In the genomic region with DNA sequence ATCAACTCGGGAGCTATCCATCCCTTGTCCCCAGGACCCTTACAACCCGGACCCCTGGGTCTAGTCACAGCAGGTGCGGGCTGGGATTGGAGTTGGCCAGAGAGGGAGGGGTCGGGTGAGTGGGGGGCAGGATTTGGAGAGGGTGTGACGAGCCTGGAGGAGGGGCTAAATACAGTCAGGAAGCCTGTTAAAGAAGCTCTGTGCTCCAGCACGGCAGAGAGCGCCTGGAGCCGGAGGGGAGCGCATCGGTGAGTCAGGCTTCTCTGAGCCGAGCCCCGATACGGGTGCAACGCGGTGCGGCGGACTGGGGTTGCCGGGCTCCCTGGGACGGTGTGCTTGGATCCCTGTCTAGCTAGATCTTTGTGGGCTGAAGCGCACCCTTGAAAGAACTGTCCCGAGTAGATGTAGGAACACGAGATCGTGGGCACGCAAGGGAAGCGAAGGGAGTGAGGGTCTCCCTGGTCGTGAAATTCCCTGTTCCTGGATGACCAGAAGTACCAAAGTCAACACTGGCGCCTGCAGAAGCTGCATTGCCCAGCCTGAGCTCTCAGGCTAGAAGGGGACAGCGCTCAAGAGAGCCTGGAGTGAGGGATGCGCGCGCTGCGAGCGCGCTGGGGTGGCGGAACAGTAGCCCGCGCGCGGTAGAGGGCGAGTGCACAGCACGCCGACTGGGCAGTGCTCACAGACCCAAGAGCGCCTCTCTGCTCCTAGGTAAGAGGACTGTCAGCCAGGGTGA, we compare ENCODE assay signal across 9 mouse cellular contexts. TPM values are rescaled to one million over a fixed set of nuclear protein-coding genes. Genes with fewer than 3 reads are reported as not detected.
DNase-seq lines count a peak whose midpoint lies in the region; ATAC-seq and TF ChIP-seq lines count a peak whose summit lies in the region.
"Had no signal": no experiment of that assay in that cellular context is flagged by ENCODE, and none has a peak within 500 bp of the region (broad histone marks: within the 10 kb centered on the region; RNA-seq: fewer than 3 reads in every experiment).

Gene Ngf (plus strand): TSS at position 207 of the 736 bp plus-strand sequence.

- 0 out of 2 replicates have a peak, but pooled peaks cover 3% of the 10 kb centered on the region for H3K4me1 ChIP-seq in lung, embryonic 14.5 days (ENCODE audit: insufficient read depth)
- peaks cover 17% of the 10 kb centered on the region for H3K4me1 ChIP-seq in embryonic facial prominence, embryonic 12.5 days
- H3K4me1 ChIP-seq in heart, embryonic 16.5 days (ENCODE audit: control insufficient read depth, insufficient read depth, low read length), result 0 out of 2 replicates have a peak, but pooled peaks cover 4% of the 10 kb centered on the region
- no peaks in the 10 kb centered on the region for H3K4me1 ChIP-seq in neural tube, embryonic 14.5 days (ENCODE audit: control insufficient read depth, insufficient read depth, low read length)
- H3K4me1 ChIP-seq: liver, embryonic 15.5 days had no signal

- peak; percentile 33 for ATAC-seq in lung, embryonic 14.5 days (ENCODE audit: insufficient read depth)
- ATAC-seq in embryonic facial prominence, embryonic 12.5 days (ENCODE audit: insufficient number of reproducible peaks, insufficient read depth, low FRiP score, low TSS enrichment), result peak; percentile 58; the same call in 1 of the 2 replicates
- 0 out of 2 replicates have a peak, but pooled peaks have one; percentile 64 for ATAC-seq in heart, embryonic 16.5 days (replicated peaks; ENCODE audit: extremely low read depth, insufficient read depth, low FRiP score)
- peak; percentile 80 for ATAC-seq in neural tube, embryonic 14.5 days (ENCODE audit: low read depth)
- ATAC-seq in megakaryocyte, adult 5-6 weeks (ENCODE audit: poor library complexity, severe bottlenecking), result no peak

- peak within 1 kb of the TSS; percentile 36 for H3K4me3 ChIP-seq in lung, embryonic 14.5 days (ENCODE audit: low read depth, low read length)
- H3K4me3 ChIP-seq in embryonic facial prominence, embryonic 12.5 days, result peak within 1 kb of the TSS; percentile 57
- peak within 1 kb of the TSS; percentile 52 for H3K4me3 ChIP-seq in heart, embryonic 16.5 days (ENCODE audit: low read length)
- peak within 1 kb of the TSS; percentile 32 for H3K4me3 ChIP-seq in neural tube, embryonic 14.5 days (ENCODE audit: low read depth, low read length)
- H3K4me3 ChIP-seq: liver, embryonic 15.5 days had no signal

- no peaks in the 10 kb centered on the region for H3K9me3 ChIP-seq in lung, embryonic 14.5 days (ENCODE audit: low read depth, low read length)
- H3K9me3 ChIP-seq in embryonic facial prominence, embryonic 12.5 days, result no peaks in the 10 kb centered on the region
- no peaks in the 10 kb centered on the region for H3K9me3 ChIP-seq in heart, embryonic 16.5 days (replicated peaks; ENCODE audit: control insufficient read depth, low read length)
- no peaks in the 10 kb centered on the region for H3K9me3 ChIP-seq in neural tube, embryonic 14.5 days (ENCODE audit: control insufficient read depth, low read length)
- H3K9me3 ChIP-seq: liver, embryonic 15.5 days had no signal

- peaks cover 22% of the 10 kb centered on the region for H3K27me3 ChIP-seq in lung, embryonic 14.5 days (ENCODE audit: insufficient read depth, low read length)
- H3K27me3 ChIP-seq in embryonic facial prominence, embryonic 12.5 days, result peaks cover 23% of the 10 kb centered on the region
- H3K27me3 ChIP-seq in heart, embryonic 16.5 days (ENCODE audit: control insufficient read depth, insufficient read depth, low read length), result peaks cover 33% of the 10 kb centered on the region
- peaks cover 20% of the 10 kb centered on the region for H3K27me3 ChIP-seq in neural tube, embryonic 14.5 days (ENCODE audit: control insufficient read depth, insufficient read depth, low read length)

- no peaks in the 10 kb centered on the region for H3K36me3 ChIP-seq in lung, embryonic 14.5 days (ENCODE audit: insufficient read depth)
- no peaks in the 10 kb centered on the region for H3K36me3 ChIP-seq in embryonic facial prominence, embryonic 12.5 days
- H3K36me3 ChIP-seq in heart, embryonic 16.5 days (ENCODE audit: control insufficient read depth, insufficient read depth), result no peaks in the 10 kb centered on the region
- H3K36me3 ChIP-seq in neural tube, embryonic 14.5 days (ENCODE audit: control insufficient read depth, insufficient read depth, low read length), result no peaks in the 10 kb centered on the region
- H3K36me3 ChIP-seq: liver, embryonic 15.5 days had no signal

- TF ChIP-seq CTCF in lung, embryonic 14.5 days (IDR thresholded peaks at IDR 0.05; ENCODE audit: low read depth), result no peak

- DNase-seq in lung, embryonic 14.5 days, result peak; percentile 62
- no peak for DNase-seq in lung, postnatal 25 days (ENCODE audit: low spot score)
- peak; percentile 52 to 58 for DNase-seq in kidney, postnatal 4 days
- DNase-seq in natural killer cell, adult 2 months (ENCODE audit: low spot score in 2 of 2), result no peak

- H3K9ac ChIP-seq in lung, embryonic 14.5 days, result peak within 1 kb of the TSS; percentile 36
- H3K9ac ChIP-seq in embryonic facial prominence, embryonic 12.5 days, result peak within 1 kb of the TSS; percentile 56
- H3K9ac ChIP-seq in heart, embryonic 16.5 days (ENCODE audit: low read length), result peak within 1 kb of the TSS; percentile 59
- H3K9ac ChIP-seq in neural tube, embryonic 14.5 days (replicated peaks; ENCODE audit: low read depth, low read length), result peak within 1 kb of the TSS; percentile 21; the same call in 1 of the 2 replicates
- H3K9ac ChIP-seq: liver, embryonic 15.5 days had no signal

- no peak within 1 kb of the TSS for H3K27ac ChIP-seq in lung, embryonic 14.5 days (ENCODE audit: low read depth)
- H3K27ac ChIP-seq in embryonic facial prominence, embryonic 12.5 days, result no peak within 1 kb of the TSS
- H3K27ac ChIP-seq in heart, embryonic 16.5 days (ENCODE audit: low read length), result no peak within 1 kb of the TSS
- H3K27ac ChIP-seq in neural tube, embryonic 14.5 days (ENCODE audit: low read depth, low read length), result no peak within 1 kb of the TSS
- H3K27ac ChIP-seq: liver, embryonic 15.5 days had no signal

- under 1% methylated on average over 43 of the region's 43 CpGs for WGBS in lung, embryonic 14.5 days
- WGBS in embryonic facial prominence, embryonic 12.5 days, result under 1% methylated on average over 43 of the region's 43 CpGs
- 2% methylated on average over 43 of the region's 43 CpGs for WGBS in heart, embryonic 16.5 days
- WGBS in neural tube, embryonic 14.5 days, result under 1% methylated on average over 43 of the region's 43 CpGs

- peak within 1 kb of the TSS; percentile 73 for H3K4me2 ChIP-seq in lung, embryonic 14.5 days
- H3K4me2 ChIP-seq in embryonic facial prominence, embryonic 12.5 days (replicated peaks), result peak within 1 kb of the TSS; percentile 76
- H3K4me2 ChIP-seq in heart, embryonic 16.5 days (ENCODE audit: low read depth, low read length), result peak within 1 kb of the TSS; percentile 65
- H3K4me2 ChIP-seq in neural tube, embryonic 14.5 days (ENCODE audit: low read depth, low read length), result peak within 1 kb of the TSS; percentile 55
- H3K4me2 ChIP-seq: liver, embryonic 15.5 days had no signal

RNA-seq across cellular contexts. Expression of gene Ngf, which starts in this region (rescaled TPM):
- 0.82 and 1.7 TPM in 2 replicates for polyA plus RNA-seq in lung, embryonic 14.5 days (2014; fragmentation: Nextera tagmentation; extraction: Ambion mirVana)
- polyA plus RNA-seq in embryonic facial prominence, embryonic 12.5 days (2016; fragmentation: Nextera tagmentation; extraction: Ambion mirVana), result 6.7 and 12.4 TPM in 2 replicates
- 2.8 and 3.1 TPM in 2 replicates for polyA plus RNA-seq in heart, embryonic 16.5 days (2015; fragmentation: Nextera tagmentation; extraction: Ambion mirVana)
- polyA plus RNA-seq in neural tube, embryonic 14.5 days (2014; fragmentation: Nextera tagmentation; extraction: Ambion mirVana), result 0.36 and 0.79 TPM in 2 replicates
- total RNA-seq in megakaryocyte, adult 5-6 weeks (2015), result not detected in 2 replicates
- not detected in 2 replicates for total RNA-seq in megakaryocyte, adult 5-6 weeks (2017)

Comparison
In these comparisons a context has a peak if more than half of its experiments do, and no peak if none do; other contexts are left out.
1. DNase-seq: peak in lung, embryonic 14.5 days (single experiment) and kidney, postnatal 4 days (2 of 2); none in lung, postnatal 25 days (single experiment) and natural killer cell, adult 2 months (0 of 2).
2. Peak in ATAC-seq, H3K4me3 ChIP-seq, H3K9ac ChIP-seq and H3K4me2 ChIP-seq in neural tube, embryonic 14.5 days; RNA of the gene not detected or under 1 TPM.
3. Peak in every context shown above with its lines, with median percentiles within 50 percentile points of each other: H3K4me2 ChIP-seq, H3K4me3 ChIP-seq and H3K9ac ChIP-seq.